8 mouse cellular contexts compared by ENCODE assay signal in genomic region chr6:13030961-13031360, GRCm38 (mm10). TPM values are rescaled to one million over a fixed set of nuclear protein-coding genes. Genes with fewer than 3 reads are reported as not detected.
DNase-seq lines count a peak whose midpoint lies in the region; TF ChIP-seq lines count a peak whose summit lies in the region.

No protein-coding gene starts in this region.

- peak; percentile 47 for TF ChIP-seq CTCF in left cerebral cortex, adult 2 months (IDR thresholded peaks at IDR 0.05)

- peak; percentile 7 for DNase-seq in adrenal gland, adult 2 months
- no peak for DNase-seq in adrenal gland, adult 8-10 months
- DNase-seq in left cerebral cortex, adult 2 months (ENCODE audit: extremely low spot score in 1 of 2, low spot score in 2 of 2), result peak; percentile 9 to 15
- DNase-seq in left cerebral cortex, adult 8-10 months (ENCODE audit: low spot score in 2 of 2), result no peak
- peak; percentile 2 to 41 for DNase-seq in frontal cortex, adult 2 months (ENCODE audit: extremely low spot score in 1 of 2, low spot score in 1 of 2)
- peak; percentile 2 to 17 for DNase-seq in left cerebral cortex, postnatal 10 days (ENCODE audit: extremely low spot score in 1 of 2, low spot score in 2 of 2)
- no peak for DNase-seq in testis, postnatal 10 days (ENCODE audit: low spot score)
- DNase-seq in urinary bladder, postnatal 10 days (ENCODE audit: low spot score), result no peak

- intact Hi-C loops in left cerebral cortex, adult 2 months (cut with DNase I), result loop anchor here (5.0 kb wide), 1 partner anchor 679 kb away; no protein-coding TSS in a partner anchor
- intact Hi-C loops in left cerebral cortex, postnatal 10 days (cut with DNase I), result no loop called here

- H3K27ac ChIP-seq in left cerebral cortex, adult 2 months, result no peak overlapping the region

- H3K4me3 ChIP-seq in left cerebral cortex, adult 2 months, result no peak overlapping the region

RNA-seq across cellular contexts. Expression of gene Tmem106b, which starts 38.6 kb away (rescaled TPM):
- 100 to 1,000 TPM; 145 to 149 TPM for total RNA-seq in adrenal gland, adult 2 months (2021)
- 21.8 and 26.3 TPM in 2 replicates for polyA plus RNA-seq in adrenal gland, adult 2 months (2012; rRNA removed)
- total RNA-seq in adrenal gland, adult 8-10 months (2022), result 100 to 1,000 TPM in 3 of 4 experiments, 10 to 100 TPM in 1; 98.9 to 148 (median 129) TPM
- total RNA-seq in left cerebral cortex, adult 2 months (2021), result 100 to 1,000 TPM; 143 to 162 TPM
- total RNA-seq in left cerebral cortex, adult 8-10 months (2022), result 100 to 1,000 TPM; 153 to 187 (median 159) TPM
- 51.2 and 57.6 TPM in 2 replicates for polyA plus RNA-seq in frontal cortex, adult 2 months (2012; rRNA removed)
- total RNA-seq in left cerebral cortex, postnatal 10 days (2021), result 100 to 1,000 TPM; 129 to 158 TPM

Comparison
In these comparisons a context has a peak if more than half of its experiments do, and no peak if none do; other contexts are left out.
1. DNase-seq: peak in adrenal gland, adult 2 months (single experiment), left cerebral cortex, adult 2 months (2 of 2), frontal cortex, adult 2 months (2 of 2) and left cerebral cortex, postnatal 10 days (2 of 2); none in adrenal gland, adult 8-10 months (single experiment), left cerebral cortex, adult 8-10 months (0 of 2), testis, postnatal 10 days (single experiment) and urinary bladder, postnatal 10 days (single experiment).